Mouse (Mus musculus): ENCODE measurements around the gene Ccdc151.

GRCm38 (mm10) chr9:22037826-22038225, 35.4 kb upstream of the Ccdc151 start:
- TF ChIP-seq POLR2A (IDR thresholded peaks at IDR 0.05; ENCODE audit: insufficient read depth, low read depth, low read length) (no peak), CTCF (IDR thresholded peaks at IDR 0.05; ENCODE audit: insufficient read depth, low read depth, low read length) (no peak)

All from olfactory bulb, adult 2 months (tissue).